Mouse (Mus musculus) forebrain, embryonic 10.5 days (tissue): Measurements from ENCODE around the gene Olfr960. TPM values are rescaled to one million over a fixed set of nuclear protein-coding genes. Genes with fewer than 3 reads are reported as not detected.

Experiments
- DNase-seq: peaks from one replicate; pipeline ENCODE4 v3.0.0-alpha.2; 2017; ENCODE audit warnings: low spot score; ENCODE audit errors: extremely low spot score
- H3K27ac ChIP-seq: fragments of 300-500 bp; sonication (generic); 2 replicates; pipeline ENCODE4 v1.5.1; 2016; ENCODE audit warnings: mild to moderate bottlenecking
- H3K27me3 ChIP-seq: fragments of 300-500 bp; sonication (generic); 2 replicates; pipeline ENCODE4 v1.6.1; 2016; ENCODE audit warnings: mild to moderate bottlenecking; ENCODE audit not compliant: poor library complexity, severe bottlenecking
- H3K36me3 ChIP-seq: fragments of 300-500 bp; sonication (generic); replicated peaks from 2 replicates; pipeline ENCODE4 v1.6.1; 2016; ENCODE audit warnings: mild to moderate bottlenecking, moderate library complexity
- H3K4me1 ChIP-seq: fragments of 300-500 bp; sonication (generic); 2 replicates; pipeline ENCODE4 v1.6.1; 2016
- H3K4me3 ChIP-seq: fragments of 300-500 bp; sonication (generic); 2 replicates; pipeline ENCODE4 v1.5.1; 2016; ENCODE audit warnings: mild to moderate bottlenecking, moderate library complexity
- H3K9me3 ChIP-seq: fragments of 300-500 bp; sonication (generic); 2 replicates; pipeline ENCODE4 v1.6.1; 2016; ENCODE audit warnings: mild to moderate bottlenecking, moderate library complexity
- WGBS: fragments of 180-500 bp; shearing (Covaris S2); methylation state at CpG from one replicate; pipeline ENCODE4 v1.1.7; 2016; 5-methylcytosine and 5-hydroxymethylcytosine counted together
- polyA plus RNA-seq: library from polyadenylated mRNA; unstranded; fragments of >200 nt; fragmentation: Nextera tagmentation; extraction: Ambion mirVana; gene quantifications from 2 replicates; pipeline ENCODE4 v1.2.1, GENCODE M21; 2016

Olfr960 gene
- polyA plus RNA-seq = not detected in 2 replicates

- no peak within 1 kb of the TSS for H3K4me3 ChIP-seq
- no peak for DNase-seq
- no peaks in the 10 kb centered on the region for H3K4me1 ChIP-seq
- no peak within 1 kb of the TSS for H3K27ac ChIP-seq
- no peaks in the 10 kb centered on the region for H3K27me3 ChIP-seq
- WGBS = 60% methylated on average over 1 of the region's 1 CpGs
- no peaks in the 10 kb centered on the region for H3K36me3 ChIP-seq
- H3K9me3 ChIP-seq = no peaks in the 10 kb centered on the region
These were observed at the start of gene Olfr960 for GRCm38 (mm10) chr9:39621073-39621472. TSS of gene Olfr960 (plus strand) at chr9:39621373.

GRCm38 (mm10) chr9:39575469-39575868 lies 45.7 kb upstream of the Olfr960 start, which contains the start of gene Olfr959:
TSS of gene Olfr959 (minus strand) at chr9:39575569.
- Histone ChIP-seq H3K36me3 (no peaks in the 10 kb centered on the region), H3K27me3 (no peaks in the 10 kb centered on the region), H3K27ac (no peak within 1 kb of the TSS), H3K4me3 (no peak within 1 kb of the TSS), H3K4me1 (no peaks in the 10 kb centered on the region), H3K9me3 (no peaks in the 10 kb centered on the region)
- no peak for DNase-seq
- WGBS = 90% methylated on average over 3 of the region's 3 CpGs

- H3K4me3 ChIP-seq = no peak overlapping the region
- H3K4me1 ChIP-seq = no peaks in the 10 kb centered on the region
- H3K27me3 ChIP-seq = no peaks in the 10 kb centered on the region
- no peak for DNase-seq
- H3K36me3 ChIP-seq = no peaks in the 10 kb centered on the region
- H3K9me3 ChIP-seq = no peaks in the 10 kb centered on the region
- no peak overlapping the region for H3K27ac ChIP-seq
- 91% methylated on average over 5 of the region's 5 CpGs for WGBS
These were observed 44.1 kb upstream of the Olfr960 start for GRCm38 (mm10) chr9:39577050-39577449.

GRCm38 (mm10) chr9:39602536-39603332 lies 18.4 kb upstream of the Olfr960 start:
- WGBS = 1% methylated on average over 19 of the region's 19 CpGs
- H3K4me3 ChIP-seq = peak overlapping the region; percentile 54
- DNase-seq = peak; percentile 35
- peaks cover 19% of the 10 kb centered on the region for H3K4me1 ChIP-seq
- H3K27ac ChIP-seq = no peak overlapping the region
- H3K27me3 ChIP-seq = peaks cover 14% of the 10 kb centered on the region
- no peaks in the 10 kb centered on the region for H3K36me3 ChIP-seq
- H3K9me3 ChIP-seq = no peaks in the 10 kb centered on the region

- DNase-seq = peak; percentile 29
- no peaks in the 10 kb centered on the region for H3K9me3 ChIP-seq
- H3K27ac ChIP-seq = no peak overlapping the region
- H3K4me1 ChIP-seq = peaks cover 19% of the 10 kb centered on the region
- H3K27me3 ChIP-seq = peaks cover 14% of the 10 kb centered on the region
- WGBS = 0% methylated on average over 9 of the region's 9 CpGs
- peak overlapping the region; percentile 54 for H3K4me3 ChIP-seq
- H3K36me3 ChIP-seq = no peaks in the 10 kb centered on the region
These were observed 17.8 kb upstream of the Olfr960 start for GRCm38 (mm10) chr9:39603333-39603845.

- DNase-seq = peak; percentile 35
- no peak within 1 kb of the TSS for H3K27ac ChIP-seq
These were observed 17.1 kb upstream of the Olfr960 start, which contains the start of gene AW551984 for GRCm38 (mm10) chr9:39603999-39604453. TSS of gene AW551984 (minus strand) at chr9:39604403.

GRCm38 (mm10) chr9:39608497-39608896 lies 12.7 kb upstream of the Olfr960 start:
- Histone ChIP-seq H3K36me3 (no peaks in the 10 kb centered on the region), H3K27ac (no peak overlapping the region), H3K4me1 (peaks cover 8% of the 10 kb centered on the region), H3K27me3 (peaks cover 3% of the 10 kb centered on the region; the same call in 1 of the 2 replicates), H3K9me3 (no peaks in the 10 kb centered on the region), H3K4me3 (no peak overlapping the region)
- DNase-seq = no peak

More at GRCm38 (mm10) chr9:39603999-39604453, 17.1 kb upstream of the Olfr960 start, which contains the start of gene AW551984:
- Histone ChIP-seq H3K27me3 (peaks cover 14% of the 10 kb centered on the region), H3K9me3 (no peaks in the 10 kb centered on the region), H3K36me3 (no peaks in the 10 kb centered on the region), H3K4me1 (peaks cover 19% of the 10 kb centered on the region), H3K4me3 (peak within 1 kb of the TSS; percentile 54)
- 0% methylated on average over 8 of the region's 8 CpGs for WGBS

- 74% methylated on average over 3 of the region's 3 CpGs for WGBS
These were observed 10.8 kb upstream of the Olfr960 start, which contains the start of gene Olfr148 for GRCm38 (mm10) chr9:39610355-39610754. TSS of gene Olfr148 (plus strand) at chr9:39610655.

GRCm38 (mm10) chr9:39611953-39612352 lies 9.2 kb upstream of the Olfr960 start:
- no peak overlapping the region for H3K27ac ChIP-seq
- WGBS = 63% methylated on average over 1 of the region's 1 CpGs
- H3K9me3 ChIP-seq = no peaks in the 10 kb centered on the region
- no peaks in the 10 kb centered on the region for H3K27me3 ChIP-seq
- no peak for DNase-seq
- no peak overlapping the region for H3K4me3 ChIP-seq
- no peaks in the 10 kb centered on the region for H3K4me1 ChIP-seq
- no peaks in the 10 kb centered on the region for H3K36me3 ChIP-seq

More at GRCm38 (mm10) chr9:39610355-39610754, 10.8 kb upstream of the Olfr960 start, which contains the start of gene Olfr148:
- Histone ChIP-seq H3K4me3 (no peak within 1 kb of the TSS), H3K36me3 (no peaks in the 10 kb centered on the region), H3K4me1 (no peaks in the 10 kb centered on the region), H3K27me3 (peaks cover 1% of the 10 kb centered on the region; the same call in 1 of the 2 replicates), H3K9me3 (no peaks in the 10 kb centered on the region), H3K27ac (no peak within 1 kb of the TSS)
- no peak for DNase-seq

GRCm38 (mm10) chr9:39623783-39624182 lies 2.6 kb downstream of the Olfr960 start:
- no peaks in the 10 kb centered on the region for H3K27me3 ChIP-seq
- 86% methylated on average over 3 of the region's 3 CpGs for WGBS
- H3K9me3 ChIP-seq = no peaks in the 10 kb centered on the region
- no peak overlapping the region for H3K27ac ChIP-seq
- DNase-seq = no peak
- no peaks in the 10 kb centered on the region for H3K36me3 ChIP-seq
- H3K4me1 ChIP-seq = no peaks in the 10 kb centered on the region
- H3K4me3 ChIP-seq = no peak overlapping the region

GRCm38 (mm10) chr9:39624711-39625110 lies 3.5 kb downstream of the Olfr960 start:
- no peak overlapping the region for H3K4me3 ChIP-seq
- H3K4me1 ChIP-seq = no peaks in the 10 kb centered on the region
- 80% methylated on average over 2 of the region's 2 CpGs for WGBS

GRCm38 (mm10) chr9:39629069-39629468 lies 7.9 kb downstream of the Olfr960 start:
- H3K27ac ChIP-seq = no peak overlapping the region
- no peak for DNase-seq
- 88% methylated on average over 2 of the region's 2 CpGs for WGBS
- H3K27me3 ChIP-seq = no peaks in the 10 kb centered on the region
- H3K4me1 ChIP-seq = no peaks in the 10 kb centered on the region
- H3K9me3 ChIP-seq = no peaks in the 10 kb centered on the region
- no peak overlapping the region for H3K4me3 ChIP-seq
- no peaks in the 10 kb centered on the region for H3K36me3 ChIP-seq

More at GRCm38 (mm10) chr9:39624711-39625110, 3.5 kb downstream of the Olfr960 start:
- H3K36me3 ChIP-seq = no peaks in the 10 kb centered on the region
- H3K9me3 ChIP-seq = no peaks in the 10 kb centered on the region
- H3K27me3 ChIP-seq = no peaks in the 10 kb centered on the region
- no peak for DNase-seq
- H3K27ac ChIP-seq = no peak overlapping the region
